21 mouse cellular contexts compared by ENCODE assay signal in genomic region chr8:120823331-120823730, GRCm38 (mm10).
"Had no signal": no experiment of that assay in that cellular context is flagged by ENCODE, and none has a peak within 500 bp of the region (broad histone marks: within the 10 kb centered on the region; RNA-seq: fewer than 3 reads in every experiment).

No protein-coding gene starts in this region.

- H3K9me3 ChIP-seq: midbrain, embryonic 12.5 days; midbrain, embryonic 15.5 days; neural tube, embryonic 15.5 days had no signal

- H3K27ac ChIP-seq: kidney, postnatal 0 days; layer of hippocampus, adult 2 months; left cerebral cortex, adult 2 months; midbrain, embryonic 12.5 days; midbrain, embryonic 15.5 days; neural tube, embryonic 12.5 days; neural tube, embryonic 15.5 days; stomach, postnatal 0 days had no signal

- H3K36me3 ChIP-seq: midbrain, embryonic 12.5 days; midbrain, embryonic 15.5 days; neural tube, embryonic 12.5 days; neural tube, embryonic 15.5 days had no signal

- H3K4me1 ChIP-seq: midbrain, embryonic 12.5 days; midbrain, embryonic 15.5 days; neural tube, embryonic 12.5 days; neural tube, embryonic 15.5 days had no signal

- H3K4me3 ChIP-seq: layer of hippocampus, adult 2 months; left cerebral cortex, adult 2 months; midbrain, embryonic 12.5 days; midbrain, embryonic 15.5 days; neural tube, embryonic 12.5 days; neural tube, embryonic 15.5 days had no signal

- DNase-seq: kidney, adult 18-20 months; kidney, postnatal 25 days; layer of hippocampus, postnatal 36 days; lung, embryonic 14.5 days; lung, postnatal 10 days; lung, postnatal 36 days; right cerebral cortex, adult 18-20 months; right cerebral cortex, postnatal 14 days; spleen, adult 18-20 months; thymus, adult 2 months; thymus, postnatal 14 days; thymus, postnatal 4 days had no signal

- H3K9ac ChIP-seq: lung, embryonic 14.5 days; midbrain, embryonic 12.5 days; midbrain, embryonic 15.5 days; neural tube, embryonic 12.5 days; neural tube, embryonic 15.5 days had no signal

- H3K4me2 ChIP-seq: lung, embryonic 14.5 days; midbrain, embryonic 12.5 days; midbrain, embryonic 15.5 days; neural tube, embryonic 12.5 days; neural tube, embryonic 15.5 days had no signal

- ATAC-seq: intestine, embryonic 16.5 days; midbrain, embryonic 15.5 days had no signal

- H3K27me3 ChIP-seq: midbrain, embryonic 15.5 days had no signal
